Mouse (Mus musculus): ENCODE measurements around the gene 4933402N03Rik.

GRCm38 (mm10) chr7:131169099-131169498 is 23.0 kb upstream of the 4933402N03Rik start:
- no peak for TF ChIP-seq CTCF (IDR thresholded peaks at IDR 0.05; ENCODE audit: extremely low read depth, insufficient read depth, low read length)
- no peak for TF ChIP-seq POLR2A (IDR thresholded peaks at IDR 0.05; ENCODE audit: extremely low read depth, insufficient read depth, low read length)
